Mouse (Mus musculus) ES-E14 (cell line): ENCODE data around the gene Gm42742. TPM values are rescaled to one million over a fixed set of nuclear protein-coding genes. Genes with fewer than 3 reads are reported as not detected.

ENCODE experiments used
- DNase-seq: peaks from one replicate; pipeline ENCODE4 v3.0.0-alpha.2; 2013; ENCODE audit warnings: low read depth, low spot score
- H3K27ac ChIP-seq: 2 replicates; pipeline ENCODE4 v1.5.1; 2012; ENCODE audit warnings: low read depth, mild to moderate bottlenecking, low read length, moderate library complexity, mixed read lengths; ENCODE audit not compliant: poor library complexity, insufficient read depth, severe bottlenecking
- H3K36me3 ChIP-seq: 2 replicates; pipeline ENCODE4 v1.6.1; 2012; ENCODE audit warnings: mild to moderate bottlenecking, low read length, moderate library complexity, mixed read lengths; ENCODE audit not compliant: control insufficient read depth, poor library complexity, insufficient read depth, severe bottlenecking
- H3K4me1 ChIP-seq, 2 experiments: fragments of 150-350 bp in 1 of 2; sonication (generic) in 1 of 2; 2 replicates each; pipeline ENCODE4 v1.6.1; 2012; ENCODE audit warnings: low read length in 2 of 2, mild to moderate bottlenecking in 1 of 2, mixed read lengths in 1 of 2; ENCODE audit not compliant: control insufficient read depth in 2 of 2, insufficient read depth in 2 of 2, poor library complexity in 1 of 2
- H3K4me3 ChIP-seq, 2 experiments: fragments of 150-350 bp in 1 of 2; sonication (generic) in 1 of 2; 2 replicates each; pipeline ENCODE4 v1.5.1; 2012; ENCODE audit warnings: low read length in 2 of 2, low read depth in 1 of 2, mild to moderate bottlenecking in 1 of 2, mixed read lengths in 1 of 2; ENCODE audit not compliant: insufficient read depth in 1 of 2, poor library complexity in 1 of 2, severe bottlenecking in 1 of 2
- H3K9ac ChIP-seq: 2 replicates; pipeline ENCODE4 v1.6.1; 2012; ENCODE audit warnings: low read depth, mild to moderate bottlenecking, low read length, mixed read lengths; ENCODE audit not compliant: poor library complexity, insufficient read depth, severe bottlenecking
- H3K9me3 ChIP-seq: fragments of 150-350 bp; sonication (generic); 2 replicates; pipeline ENCODE4 v1.6.1; 2012; ENCODE audit warnings: low read depth, mild to moderate bottlenecking, low read length; ENCODE audit not compliant: control insufficient read depth, insufficient read depth
- CHD2 ChIP-seq: IDR thresholded peaks from 2 replicates; pipeline ENCODE4 v1.6.1; 2014; ENCODE audit warnings: mild to moderate bottlenecking, low read depth, low read length, inconsistent platforms
- HCFC1 ChIP-seq: IDR thresholded peaks from 2 replicates; pipeline ENCODE4 v1.6.1; 2012; ENCODE audit warnings: low read length, inconsistent platforms, borderline replicate concordance; ENCODE audit not compliant: insufficient read depth
- MAFK ChIP-seq: IDR thresholded peaks from 2 replicates; pipeline ENCODE4 v1.6.1; 2014; ENCODE audit warnings: mild to moderate bottlenecking, low read depth, low read length, inconsistent platforms; ENCODE audit not compliant: insufficient read depth
- ZC3H11A ChIP-seq: IDR thresholded peaks from 2 replicates; pipeline ENCODE4 v1.6.1; 2012; ENCODE audit warnings: low read depth, mild to moderate bottlenecking, inconsistent platforms, low read length, borderline replicate concordance
- ZNF384 ChIP-seq: IDR thresholded peaks from 2 replicates; pipeline ENCODE4 v1.6.1; 2012; ENCODE audit warnings: low read depth, low read length, inconsistent platforms
- in situ Hi-C, 2 experiments: fragments of 600-800 bp; cut with MboI; formaldehyde crosslinking; loops; one replicate each; pipeline ENCODE4 v1.15.1; 2025; ENCODE audit warnings: low sequenced_read_pairs in 2 of 2, inconsistent platforms in 1 of 2; ENCODE audit not compliant: unreplicated experiment in 2 of 2
- total RNA-seq: library from RNA; depleted of rRNA; stranded (reverse); fragments of 300-350 nt; gene quantifications from 2 replicates; pipeline ENCODE4 v1.2.3, GENCODE M21; 2012

Gene Gm42742
- total RNA-seq, 1 experiment: 23.4 TPM

DNA sequence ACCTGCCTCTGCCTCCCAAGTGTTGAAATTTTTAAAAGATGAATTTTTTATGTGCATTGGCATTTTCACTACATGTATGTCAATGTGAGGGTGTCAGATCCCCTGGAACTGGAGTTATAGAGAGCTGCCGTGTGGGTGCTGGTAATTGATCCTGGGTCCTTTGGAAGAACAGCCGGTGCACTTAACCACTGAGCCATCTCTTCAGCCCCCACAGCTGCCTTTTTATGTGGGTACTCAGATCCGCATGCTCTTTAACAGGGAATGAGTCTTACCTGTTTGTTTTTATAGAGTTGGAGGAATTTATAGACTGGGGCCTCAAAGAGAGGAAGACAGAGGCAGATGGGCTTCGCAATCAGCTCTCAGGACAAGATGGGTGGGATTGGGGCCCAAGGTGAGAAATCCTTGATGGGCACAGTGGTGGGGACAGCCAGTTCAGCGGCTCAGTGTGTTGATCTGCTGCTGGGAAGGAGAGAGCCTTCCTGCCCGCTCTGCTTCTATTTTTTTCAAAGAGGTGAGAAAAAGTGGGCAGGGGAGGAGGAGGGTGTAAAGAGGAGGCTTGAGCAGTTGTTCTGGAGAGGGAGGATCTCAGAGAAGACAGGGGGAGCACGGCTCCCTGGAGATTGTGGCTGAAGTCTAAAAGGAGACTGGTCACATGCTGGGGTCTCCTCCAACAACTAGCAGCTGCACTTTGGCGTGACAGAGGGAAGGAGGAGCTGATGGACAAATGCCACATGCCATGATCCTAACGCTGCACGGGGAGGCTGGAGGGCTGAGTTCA, 36.0 kb downstream of the Gm42742 start:
- Histone ChIP-seq H3K27ac (no peak overlapping the region), H3K9ac (no peak overlapping the region), H3K4me3 (no peak overlapping the region), H3K4me1 (peaks cover 1 to 2% of the 10 kb centered on the region in 2 experiments; a peak in 1 of 4 replicates), H3K36me3 (peaks cover 4% of the 10 kb centered on the region; the same call in 1 of the 2 replicates), H3K9me3 (no peaks in the 10 kb centered on the region)
- in situ Hi-C loops: no loop called here
- no peak for DNase-seq
- TF ChIP-seq ZNF384: no peak
- TF ChIP-seq MAFK: no peak
- TF ChIP-seq ZC3H11A: no peak
- no peak for TF ChIP-seq HCFC1

DNA sequence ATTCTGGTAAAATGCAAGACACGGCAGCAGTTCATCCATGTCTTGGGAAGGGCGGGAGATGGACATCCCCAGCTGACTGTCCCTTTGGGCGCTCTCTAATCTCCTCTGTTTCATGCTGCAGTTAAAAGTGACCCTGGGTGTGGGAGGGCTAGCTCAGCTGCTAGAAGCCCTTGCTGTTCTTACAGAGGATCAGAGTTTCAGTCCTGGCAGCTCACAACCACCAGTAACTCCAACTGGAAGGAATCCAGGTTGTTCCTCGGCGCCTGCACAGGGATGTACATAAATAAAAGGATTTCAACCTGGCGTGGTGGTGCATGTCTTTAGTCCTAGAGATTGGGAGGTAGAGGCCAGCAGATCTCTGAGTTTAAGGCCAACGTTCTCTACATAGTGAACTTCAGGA, 37.8 kb downstream of the Gm42742 start:
- H3K36me3 ChIP-seq: peaks cover 21% of the 10 kb centered on the region
- no peak overlapping the region for H3K27ac ChIP-seq
- no peak overlapping the region for H3K9ac ChIP-seq
- H3K9me3 ChIP-seq: no peaks in the 10 kb centered on the region
- in situ Hi-C loops: no loop called here
- no peak for DNase-seq
- no peak overlapping the region for H3K4me3 ChIP-seq
- peaks cover 0 to 5% of the 10 kb centered on the region in 2 experiments; a peak in 2 of 4 replicates for H3K4me1 ChIP-seq
- no peak for TF ChIP-seq ZNF384
- no peak for TF ChIP-seq CHD2
- no peak for TF ChIP-seq MAFK

DNA sequence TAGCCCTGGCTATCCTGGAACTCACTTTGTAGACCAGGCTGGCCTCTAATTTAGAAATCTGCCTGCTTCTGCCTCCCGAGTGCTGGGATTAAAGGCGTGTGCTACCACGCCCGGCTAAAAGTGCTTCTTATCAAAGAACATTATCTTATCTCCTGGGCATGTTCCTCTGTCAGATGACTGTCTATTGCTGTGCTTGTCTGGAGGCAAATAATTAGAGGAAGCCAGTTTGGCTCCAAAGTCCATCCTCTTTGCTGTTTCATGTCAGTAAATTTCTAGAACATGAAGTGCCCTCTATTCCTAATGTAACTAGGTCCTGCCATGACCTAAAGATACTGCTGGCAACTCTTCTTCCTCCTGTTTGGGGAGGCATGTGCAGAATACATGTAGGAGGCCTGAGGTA, 38.8 kb downstream of the Gm42742 start:
- Histone ChIP-seq H3K9ac (no peak overlapping the region), H3K27ac (no peak overlapping the region), H3K9me3 (no peaks in the 10 kb centered on the region), H3K4me3 (no peak overlapping the region), H3K36me3 (peaks cover 23% of the 10 kb centered on the region), H3K4me1 (peaks cover 0 to 6% of the 10 kb centered on the region in 2 experiments; a peak in 2 of 4 replicates)
- DNase-seq: no peak
- TF ChIP-seq MAFK (no peak), ZNF384 (no peak), HCFC1 (no peak), ZC3H11A (no peak), CHD2 (no peak)
- in situ Hi-C loops: no loop called here

DNA sequence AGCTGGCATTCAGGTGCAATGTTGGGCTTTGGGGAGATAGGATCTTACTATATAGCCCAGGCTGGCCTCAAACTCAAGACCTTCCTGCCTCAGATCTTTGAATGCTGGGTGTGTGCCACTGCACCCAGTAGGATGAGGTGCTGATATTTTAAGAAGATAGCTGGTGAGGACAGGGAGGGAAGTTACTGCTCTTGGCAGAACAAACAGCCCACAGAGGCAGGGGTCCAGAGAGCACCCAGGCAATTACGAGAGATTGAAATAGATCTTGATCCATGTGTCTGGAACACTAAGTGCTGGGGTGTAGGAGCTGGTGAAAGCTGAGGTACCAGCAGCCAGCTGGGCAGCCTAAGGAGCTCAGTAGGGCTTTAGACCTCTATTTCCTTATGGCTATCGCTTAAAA, 39.3 kb downstream of the Gm42742 start:
- no peak for DNase-seq
- Histone ChIP-seq H3K9me3 (no peaks in the 10 kb centered on the region), H3K4me1 (peaks cover 0 to 6% of the 10 kb centered on the region in 2 experiments; a peak in 2 of 4 replicates), H3K4me3 (no peak overlapping the region), H3K9ac (no peak overlapping the region), H3K27ac (no peak overlapping the region), H3K36me3 (peaks cover 23% of the 10 kb centered on the region)
- TF ChIP-seq ZC3H11A (no peak), HCFC1 (no peak), CHD2 (no peak), ZNF384 (no peak), MAFK (no peak)
- in situ Hi-C loops: no loop called here
